Mouse (Mus musculus) erythroid progenitor cell, adult 5-6 weeks (primary cell): ENCODE data around the gene C2cd2. TPM values are rescaled to one million over a fixed set of nuclear protein-coding genes. Genes with fewer than 3 reads are reported as not detected.

Experiments
- ATAC-seq: replicated peaks from 2 replicates; pipeline ENCODE4 v1.8.0; 2016; ENCODE audit warnings: moderate number of reproducible peaks, mild to moderate bottlenecking, moderate TSS enrichment, inconsistent platforms; ENCODE audit not compliant: poor library complexity, low FRiP score, severe bottlenecking
- total RNA-seq, 2 experiments: library from RNA; stranded (forward) in 1 of 2; stranded (reverse) in 1 of 2; fragments of 150-400 nt in 1 of 2; fragments of 186-747, 209-891 nt in 1 of 2; gene quantifications; 2 replicates each; pipeline versions ENCODE4 v1.2.3 to v1.2.4; 2015 to 2017; ENCODE audit warnings: low replicate concordance in 2 of 2

The C2cd2 gene
- total RNA-seq, 2 experiments from 2014 or later, result 13.0 to 26.6 TPM

- ATAC-seq, result no peak
These were observed 134.2 kb downstream of the C2cd2 start for GRCm38 (mm10) chr16:97828207-97828606.

- ATAC-seq, result no peak
These were observed 138.9 kb downstream of the C2cd2 start for GRCm38 (mm10) chr16:97823311-97824007.

- ATAC-seq, result no peak
These were observed 142.9 kb downstream of the C2cd2 start for GRCm38 (mm10) chr16:97819532-97819931.

DNA sequence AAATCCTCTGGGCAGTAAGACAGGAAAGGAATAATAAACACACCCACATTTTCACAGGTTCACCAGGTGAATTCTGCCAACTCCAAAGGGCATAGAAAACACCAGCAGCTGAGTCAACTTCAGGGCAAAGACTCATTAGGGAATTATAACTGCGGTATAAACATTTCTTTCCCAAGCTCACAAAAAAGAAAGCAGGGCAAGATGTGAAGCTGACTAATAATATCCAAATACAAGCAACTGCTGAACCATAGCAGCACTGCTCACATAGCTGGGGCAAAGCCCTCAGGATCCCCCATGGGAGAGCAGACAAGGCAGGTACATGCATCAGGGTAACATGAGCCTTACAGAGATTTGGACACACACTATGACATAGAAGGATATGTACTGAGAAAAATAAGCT lies 145.0 kb downstream of the C2cd2 start:
- no peak for ATAC-seq

- ATAC-seq, result no peak
These were observed 147.1 kb downstream of the C2cd2 start for GRCm38 (mm10) chr16:97815269-97815668.

- ATAC-seq, result no peak
These were observed 148.3 kb downstream of the C2cd2 start for GRCm38 (mm10) chr16:97814060-97814459.

DNA sequence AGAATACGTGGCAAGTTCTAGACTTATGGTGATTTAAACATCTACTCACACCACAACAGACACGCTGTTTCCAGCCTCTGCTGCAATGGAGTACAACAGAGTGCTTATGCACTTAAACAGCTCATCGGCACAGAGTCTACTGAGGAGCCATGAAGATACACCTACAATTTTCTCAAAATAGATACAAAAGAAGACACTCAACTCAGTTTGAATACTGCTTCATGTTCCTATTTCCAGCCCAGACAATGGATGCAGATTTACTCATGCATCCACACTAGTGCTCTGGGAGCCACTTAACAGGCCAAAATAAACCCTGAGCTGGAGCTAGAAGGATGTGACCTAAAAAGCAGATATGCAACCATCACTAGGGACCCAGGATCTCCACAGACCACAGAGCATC lies 153.5 kb downstream of the C2cd2 start:
- no peak for ATAC-seq

- ATAC-seq, result no peak
These were observed 156.8 kb downstream of the C2cd2 start for GRCm38 (mm10) chr16:97805646-97806045.

Other genes with a start within 250 kb of the C2cd2 start
- not detected in 2 replicates for gene Ripk4, start 198.8 kb downstream of the C2cd2 start, total RNA-seq (2015; ENCODE audit: low replicate concordance)
- gene Ripk4, start 198.8 kb downstream of the C2cd2 start, total RNA-seq (2017; ENCODE audit: low replicate concordance), result not detected in 2 replicates
- gene Prdm15, start 110.7 kb downstream of the C2cd2 start, total RNA-seq (2015; ENCODE audit: low replicate concordance), result 1.8 and 2.9 TPM in 2 replicates
- gene Prdm15, start 110.7 kb downstream of the C2cd2 start, total RNA-seq (2017; ENCODE audit: low replicate concordance), result 0.90 and 2.5 TPM in 2 replicates
- gene Zbtb21, start within 50 bp of the C2cd2 start, total RNA-seq (2015; ENCODE audit: low replicate concordance), result 1.7 and 5.0 TPM in 2 replicates
- 18.7 and 38.0 TPM in 2 replicates for gene Zbtb21, start within 50 bp of the C2cd2 start, total RNA-seq (2017; ENCODE audit: low replicate concordance)
- gene B230307C23Rik, start 34.7 kb upstream of the C2cd2 start, total RNA-seq (2015; ENCODE audit: low replicate concordance), result 9.0 and 14.3 TPM in 2 replicates
- gene B230307C23Rik, start 34.7 kb upstream of the C2cd2 start, total RNA-seq (2017; ENCODE audit: low replicate concordance), result 19.8 and 25.7 TPM in 2 replicates
- gene A630089N07Rik, start 119.9 kb upstream of the C2cd2 start, total RNA-seq (2015; ENCODE audit: low replicate concordance), result 21.3 and 33.1 TPM in 2 replicates
- gene A630089N07Rik, start 119.9 kb upstream of the C2cd2 start, total RNA-seq (2017; ENCODE audit: low replicate concordance), result 18.4 and 38.1 TPM in 2 replicates